Mouse (Mus musculus) neural tube, embryonic 15.5 days (tissue): ENCODE measurements around the gene Alyref2. TPM values are rescaled to one million over a fixed set of nuclear protein-coding genes. Genes with fewer than 3 reads are reported as not detected.

ENCODE experiments used
- ATAC-seq: fragments of 200-750 bp; cut with Nextera tagmentation; 2 replicates; pipeline ENCODE4 v1.8.0; 2017; ENCODE audit warnings: mild to moderate bottlenecking, moderate TSS enrichment, moderate library complexity; ENCODE audit not compliant: low FRiP score
- H3K27ac ChIP-seq: fragments of 300-500 bp; sonication (generic); replicated peaks from 2 replicates; pipeline ENCODE4 v1.5.1; 2015; ENCODE audit warnings: mild to moderate bottlenecking, inconsistent platforms
- H3K27me3 ChIP-seq: fragments of 300-500 bp; sonication (generic); replicated peaks from 2 replicates; pipeline ENCODE4 v1.6.1; 2015; ENCODE audit warnings: inconsistent platforms
- H3K36me3 ChIP-seq: fragments of 300-500 bp; sonication (generic); 2 replicates; pipeline ENCODE4 v1.6.1; 2015; ENCODE audit warnings: inconsistent platforms
- H3K4me1 ChIP-seq: fragments of 300-500 bp; sonication (generic); 2 replicates; pipeline ENCODE4 v1.6.1; 2015; ENCODE audit warnings: inconsistent platforms
- H3K4me2 ChIP-seq: fragments of 300-500 bp; sonication (generic); 2 replicates; pipeline ENCODE4 v1.6.1; 2015; ENCODE audit warnings: inconsistent platforms, mild to moderate bottlenecking, moderate library complexity
- H3K4me3 ChIP-seq: fragments of 300-500 bp; sonication (generic); replicated peaks from 2 replicates; pipeline ENCODE4 v1.5.1; 2015; ENCODE audit warnings: mild to moderate bottlenecking, inconsistent platforms
- H3K9ac ChIP-seq: fragments of 300-500 bp; sonication (generic); replicated peaks from 2 replicates; pipeline ENCODE4 v1.6.1; 2015; ENCODE audit warnings: mild to moderate bottlenecking, inconsistent platforms
- H3K9me3 ChIP-seq: fragments of 300-500 bp; sonication (generic); replicated peaks from 2 replicates; pipeline ENCODE4 v1.6.1; 2016; ENCODE audit warnings: inconsistent platforms
- WGBS: fragments of 180-500 bp; shearing (Covaris S2); methylation state at CpG from one replicate; pipeline ENCODE4 v1.1.7; 2015; ENCODE audit warnings: mixed read lengths; 5-methylcytosine and 5-hydroxymethylcytosine counted together
- polyA plus RNA-seq: library from polyadenylated mRNA; unstranded; fragments of >200 nt; fragmentation: Nextera tagmentation; extraction: Ambion mirVana; gene quantifications from 2 replicates; pipeline ENCODE4 v1.2.1, GENCODE M21; 2015

Gene Alyref2
- polyA plus RNA-seq, 1 experiment from 2014 or later, result 34.7 TPM

GRCm38 (mm10) chr1:171501636-171502080, 1.6 kb upstream of the Alyref2 start:
- ATAC-seq, result no peak
- 3% methylated on average over 5 of the region's 5 CpGs for WGBS
- H3K9ac ChIP-seq, result no peak overlapping the region
- H3K27me3 ChIP-seq, result no peaks in the 10 kb centered on the region
- peak overlapping the region; percentile 9; the same call in 1 of the 2 replicates for H3K4me3 ChIP-seq
- peak overlapping the region; percentile 76 for H3K4me2 ChIP-seq
- H3K36me3 ChIP-seq, result 0 out of 2 replicates have a peak, but pooled peaks cover 7% of the 10 kb centered on the region
- peaks cover 17% of the 10 kb centered on the region for H3K4me1 ChIP-seq
- peak overlapping the region; percentile 97 for H3K27ac ChIP-seq
- no peaks in the 10 kb centered on the region for H3K9me3 ChIP-seq

- peak overlapping the region; percentile 76 for H3K4me2 ChIP-seq
- H3K27ac ChIP-seq, result peak overlapping the region; percentile 97
- H3K27me3 ChIP-seq, result no peaks in the 10 kb centered on the region
- WGBS, result under 1% methylated on average over 14 of the region's 14 CpGs
- no peak overlapping the region for H3K9ac ChIP-seq
- peaks cover 17% of the 10 kb centered on the region for H3K4me1 ChIP-seq
- ATAC-seq, result peak; percentile 88
- no peaks in the 10 kb centered on the region for H3K9me3 ChIP-seq
- 0 out of 2 replicates have a peak, but pooled peaks cover 13% of the 10 kb centered on the region for H3K36me3 ChIP-seq
- peak overlapping the region; percentile 66 for H3K4me3 ChIP-seq
These were observed 659 bp upstream of the Alyref2 start for GRCm38 (mm10) chr1:171502388-171503249.

- no peaks in the 10 kb centered on the region for H3K9me3 ChIP-seq
- H3K4me3 ChIP-seq, result peak overlapping the region; percentile 66
- no peaks in the 10 kb centered on the region for H3K27me3 ChIP-seq
- H3K27ac ChIP-seq, result peak overlapping the region; percentile 97
- under 1% methylated on average over 53 of the region's 53 CpGs for WGBS
- peaks cover 17% of the 10 kb centered on the region for H3K4me1 ChIP-seq
- peak; percentile 69 for ATAC-seq
- H3K36me3 ChIP-seq, result 0 out of 2 replicates have a peak, but pooled peaks cover 13% of the 10 kb centered on the region
- H3K4me2 ChIP-seq, result peak overlapping the region; percentile 76
- H3K9ac ChIP-seq, result peak overlapping the region; percentile 79
These were observed 464 bp downstream of the Alyref2 start for GRCm38 (mm10) chr1:171503592-171504291.

- 66% methylated on average over 4 of the region's 4 CpGs for WGBS
- no peak for ATAC-seq
- Histone ChIP-seq H3K36me3 (0 out of 2 replicates have a peak, but pooled peaks cover 13% of the 10 kb centered on the region), H3K4me1 (peaks cover 17% of the 10 kb centered on the region), H3K9ac (peak overlapping the region; percentile 37; the same call in 1 of the 2 replicates), H3K27ac (peak overlapping the region; percentile 56), H3K4me3 (peak overlapping the region; percentile 66), H3K4me2 (peak overlapping the region; percentile 76), H3K27me3 (no peaks in the 10 kb centered on the region), H3K9me3 (no peaks in the 10 kb centered on the region)
These were observed 1.3 kb downstream of the Alyref2 start for GRCm38 (mm10) chr1:171504586-171504985.

- Histone ChIP-seq H3K36me3 (no peaks in the 10 kb centered on the region), H3K27ac (no peak overlapping the region), H3K4me2 (no peak overlapping the region), H3K4me1 (no peaks in the 10 kb centered on the region), H3K4me3 (no peak overlapping the region), H3K9ac (no peak overlapping the region), H3K27me3 (no peaks in the 10 kb centered on the region), H3K9me3 (no peaks in the 10 kb centered on the region)
- no peak for ATAC-seq
- WGBS, result 94% methylated on average over 2 of the region's 2 CpGs
These were observed 10.0 kb downstream of the Alyref2 start for GRCm38 (mm10) chr1:171513234-171513633.

GRCm38 (mm10) chr1:171513760-171514159, 10.5 kb downstream of the Alyref2 start:
- ATAC-seq, result no peak
- 91% methylated on average over 1 of the region's 1 CpGs for WGBS
- no peak overlapping the region for H3K9ac ChIP-seq
- H3K4me3 ChIP-seq, result no peak overlapping the region
- no peak overlapping the region for H3K27ac ChIP-seq
- no peaks in the 10 kb centered on the region for H3K9me3 ChIP-seq
- H3K4me1 ChIP-seq, result no peaks in the 10 kb centered on the region
- H3K36me3 ChIP-seq, result no peaks in the 10 kb centered on the region
- no peak overlapping the region for H3K4me2 ChIP-seq
- H3K27me3 ChIP-seq, result no peaks in the 10 kb centered on the region

GRCm38 (mm10) chr1:171515039-171515438, 11.8 kb downstream of the Alyref2 start:
- no peak overlapping the region for H3K4me2 ChIP-seq
- H3K4me1 ChIP-seq, result no peaks in the 10 kb centered on the region
- H3K27ac ChIP-seq, result no peak overlapping the region
- H3K9me3 ChIP-seq, result no peaks in the 10 kb centered on the region
- H3K9ac ChIP-seq, result no peak overlapping the region
- no peak for ATAC-seq
- no peaks in the 10 kb centered on the region for H3K27me3 ChIP-seq
- 27% methylated on average over 1 of the region's 1 CpGs for WGBS
- H3K4me3 ChIP-seq, result no peak overlapping the region
- no peaks in the 10 kb centered on the region for H3K36me3 ChIP-seq

- H3K9me3 ChIP-seq, result no peaks in the 10 kb centered on the region
- H3K4me2 ChIP-seq, result no peak overlapping the region
- no peaks in the 10 kb centered on the region for H3K27me3 ChIP-seq
- H3K9ac ChIP-seq, result no peak overlapping the region
- no peak for ATAC-seq
- no peaks in the 10 kb centered on the region for H3K36me3 ChIP-seq
- H3K4me3 ChIP-seq, result no peak overlapping the region
- no peak overlapping the region for H3K27ac ChIP-seq
- no peaks in the 10 kb centered on the region for H3K4me1 ChIP-seq
- 86% methylated on average over 4 of the region's 4 CpGs for WGBS
These were observed 12.3 kb downstream of the Alyref2 start for GRCm38 (mm10) chr1:171515557-171515956.

GRCm38 (mm10) chr1:171531367-171531766, 28.1 kb downstream of the Alyref2 start:
- no peaks in the 10 kb centered on the region for H3K27me3 ChIP-seq
- H3K36me3 ChIP-seq, result no peaks in the 10 kb centered on the region
- no peak overlapping the region for H3K4me2 ChIP-seq
- WGBS, result 99% methylated on average over 4 of the region's 4 CpGs
- H3K4me1 ChIP-seq, result no peaks in the 10 kb centered on the region
- H3K27ac ChIP-seq, result no peak overlapping the region
- no peaks in the 10 kb centered on the region for H3K9me3 ChIP-seq
- H3K4me3 ChIP-seq, result no peak overlapping the region
- ATAC-seq, result no peak
- no peak overlapping the region for H3K9ac ChIP-seq

- H3K9ac ChIP-seq, result no peak overlapping the region
- no peak overlapping the region for H3K27ac ChIP-seq
- no peak overlapping the region for H3K4me2 ChIP-seq
- no peaks in the 10 kb centered on the region for H3K4me1 ChIP-seq
- no peaks in the 10 kb centered on the region for H3K27me3 ChIP-seq
- H3K9me3 ChIP-seq, result no peaks in the 10 kb centered on the region
- 66% methylated on average over 2 of the region's 2 CpGs for WGBS
- no peaks in the 10 kb centered on the region for H3K36me3 ChIP-seq
- ATAC-seq, result no peak
- H3K4me3 ChIP-seq, result no peak overlapping the region
These were observed 29.6 kb downstream of the Alyref2 start for GRCm38 (mm10) chr1:171532830-171533229.

- H3K4me3 ChIP-seq, result no peak overlapping the region
- H3K4me1 ChIP-seq, result no peaks in the 10 kb centered on the region
- H3K36me3 ChIP-seq, result no peaks in the 10 kb centered on the region
- no peak overlapping the region for H3K9ac ChIP-seq
- 0 out of 2 replicates have a peak, but pooled peaks cover 6% of the 10 kb centered on the region for H3K9me3 ChIP-seq
- no peak overlapping the region for H3K27ac ChIP-seq
- H3K4me2 ChIP-seq, result no peak overlapping the region
- no peaks in the 10 kb centered on the region for H3K27me3 ChIP-seq
- ATAC-seq, result no peak
These were observed 31.3 kb downstream of the Alyref2 start for GRCm38 (mm10) chr1:171534557-171534956.
